Mouse (Mus musculus): ENCODE results near the gene Ucp3.

DNA sequence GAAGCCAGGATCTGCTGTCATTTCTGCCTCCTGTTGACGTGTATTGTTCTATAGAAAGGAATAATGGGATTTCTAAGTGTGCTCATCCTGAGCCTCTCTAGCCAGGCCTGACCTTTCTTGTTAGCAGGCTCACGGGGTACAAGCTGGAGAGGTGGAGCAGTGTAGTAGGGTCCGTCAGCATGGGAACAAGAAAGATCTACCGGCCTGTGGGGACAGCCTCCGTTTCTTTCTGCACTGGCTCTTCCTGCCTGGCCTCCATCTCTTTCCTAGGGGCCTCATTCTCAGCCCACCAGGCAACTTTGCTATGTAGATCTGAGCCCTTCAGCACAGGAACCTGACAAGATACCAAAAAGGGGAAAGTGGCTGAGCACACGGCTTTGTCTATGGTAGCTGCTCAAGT lies 4.0 kb upstream of the Ucp3 start:
- TF ChIP-seq CTCF (IDR thresholded peaks at IDR 0.05; ENCODE audit: control insufficient read depth, insufficient read depth, insufficient replicate concordance, low read depth, low read length) (no peak), POLR2A (IDR thresholded peaks at IDR 0.05; ENCODE audit: control insufficient read depth, low read depth, low read length) (no peak)
